Mouse (Mus musculus) limb, embryonic 14.5 days (tissue): ENCODE measurements around the gene Iqcb1. TPM values are rescaled to one million over a fixed set of nuclear protein-coding genes. Genes with fewer than 3 reads are reported as not detected.

Experiments used
- ATAC-seq: fragments of 200-750 bp; cut with Nextera tagmentation; 2 replicates; pipeline ENCODE4 v1.8.0; 2017; ENCODE audit warnings: low read depth, moderate number of reproducible peaks, moderate TSS enrichment; ENCODE audit not compliant: low FRiP score
- DNase-seq: peaks from one replicate; pipeline ENCODE4 v3.0.0-alpha.2; 2015; ENCODE audit warnings: low spot score
- H3K27ac ChIP-seq: fragments of 300-500 bp; sonication (generic); replicated peaks from 2 replicates; pipeline ENCODE4 v1.5.1; 2014; ENCODE audit warnings: low read depth, mild to moderate bottlenecking, low read length, moderate library complexity, mixed read lengths
- H3K27me3 ChIP-seq: fragments of 300-500 bp; sonication (generic); 2 replicates; pipeline ENCODE4 v1.6.1; 2014; ENCODE audit warnings: low read length, mixed read lengths; ENCODE audit not compliant: control insufficient read depth, insufficient read depth
- H3K36me3 ChIP-seq: fragments of 300-500 bp; sonication (generic); 2 replicates; pipeline ENCODE4 v1.6.1; 2014; ENCODE audit warnings: mild to moderate bottlenecking, low read length, moderate library complexity, mixed read lengths; ENCODE audit not compliant: control insufficient read depth, insufficient read depth
- H3K4me1 ChIP-seq: fragments of 300-500 bp; sonication (generic); 2 replicates; pipeline ENCODE4 v1.6.1; 2014; ENCODE audit warnings: antibody characterized with exemption, low read length, mixed read lengths; ENCODE audit not compliant: control insufficient read depth, insufficient read depth
- H3K4me2 ChIP-seq: fragments of 300-500 bp; sonication (generic); replicated peaks from 2 replicates; pipeline ENCODE4 v1.6.1; 2014; ENCODE audit warnings: low read depth, mild to moderate bottlenecking, low read length, moderate library complexity; ENCODE audit not compliant: severe bottlenecking
- H3K4me3 ChIP-seq: fragments of 300-500 bp; sonication (generic); replicated peaks from 2 replicates; pipeline ENCODE4 v1.5.1; 2014; ENCODE audit warnings: low read length
- H3K9ac ChIP-seq: fragments of 300-500 bp; sonication (generic); 2 replicates; pipeline ENCODE4 v1.6.1; 2014; ENCODE audit warnings: mild to moderate bottlenecking, low read depth, low read length, moderate library complexity; ENCODE audit not compliant: severe bottlenecking
- H3K9me3 ChIP-seq: fragments of 300-500 bp; sonication (generic); 2 replicates; pipeline ENCODE4 v1.6.1; 2016; ENCODE audit warnings: low read length; ENCODE audit not compliant: control insufficient read depth
- POLR2A ChIP-seq: fragments of 200-500 bp; IDR thresholded peaks from 2 replicates; pipeline ENCODE4 v1.8.0; 2012; ENCODE audit warnings: inconsistent platforms, mild to moderate bottlenecking, moderate library complexity, borderline replicate concordance; ENCODE audit not compliant: insufficient read depth, insufficient read length; ENCODE audit errors: extremely low read depth
- WGBS: fragments of 180-500 bp; shearing (Covaris S2); extraction: QIAGEN DNeasy Blood & Tissue Kit; methylation state at CpG from one replicate; pipeline ENCODE4 v1.1.7; 2014; 5-methylcytosine and 5-hydroxymethylcytosine counted together
- polyA plus RNA-seq, 2 experiments: library from polyadenylated mRNA; depleted of rRNA in 1 of 2; stranded (reverse) in 1 of 2; unstranded in 1 of 2; fragments of >200 nt; fragmentation: Nextera tagmentation in 1 of 2; extraction: Ambion mirVana in 1 of 2; gene quantifications; 2 replicates each; pipeline versions ENCODE4 v1.2.1 to v1.2.3; 2012 to 2014

The Iqcb1 gene
- 17.5 and 26.7 TPM in 2 replicates for polyA plus RNA-seq (2012; rRNA removed)
- polyA plus RNA-seq (2014; fragmentation: Nextera tagmentation; extraction: Ambion mirVana) = 39.9 and 43.8 TPM in 2 replicates

DNA sequence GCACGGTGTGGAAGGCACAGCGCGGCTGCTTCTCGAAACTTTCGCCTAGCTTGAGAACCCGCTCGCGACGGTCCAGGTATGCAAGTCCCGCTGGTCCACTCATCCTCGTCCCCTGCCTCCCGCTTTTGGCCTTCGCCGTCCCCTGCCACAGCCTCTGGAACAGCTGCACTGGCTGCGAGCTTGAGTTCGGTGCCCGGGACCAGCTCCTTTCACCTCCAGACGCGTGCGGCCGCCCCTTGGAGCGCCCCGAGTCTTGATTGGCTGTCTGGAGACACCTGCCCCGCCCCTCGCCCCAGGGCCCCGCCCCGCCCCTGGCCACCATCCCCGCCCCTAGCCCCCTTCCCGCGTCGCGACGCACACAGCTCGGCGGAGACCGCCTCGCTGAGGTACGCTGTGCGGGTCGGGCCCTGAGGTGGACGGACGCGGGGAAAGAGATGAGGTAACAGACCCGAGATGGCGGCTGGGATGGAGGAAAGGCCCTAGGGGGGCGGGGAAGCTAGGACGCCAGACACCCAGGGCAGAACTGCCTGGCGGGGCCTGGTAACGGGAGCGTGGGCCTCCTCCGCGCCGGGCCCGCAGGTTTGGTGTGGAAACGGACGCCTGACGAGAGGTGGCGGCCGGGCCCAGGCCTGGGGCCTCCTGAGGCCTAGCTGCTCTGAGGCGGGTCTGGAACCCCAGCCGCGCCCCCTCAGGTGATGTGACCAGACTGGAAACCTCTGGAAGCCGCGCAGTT is at the start of gene Iqcb1:
Gene Iqcb1 (plus strand): TSS at position 332 of the 733 bp plus-strand sequence.
- peak; percentile 95; the same call in 1 of the 2 replicates for TF ChIP-seq POLR2A
- peak within 1 kb of the TSS; percentile 90 for H3K9ac ChIP-seq
- peak within 1 kb of the TSS; percentile 74 for H3K27ac ChIP-seq
- WGBS = 0% methylated on average over 57 of the region's 64 CpGs
- no peaks in the 10 kb centered on the region for H3K36me3 ChIP-seq
- peak within 1 kb of the TSS; percentile 69 for H3K4me2 ChIP-seq
- H3K4me3 ChIP-seq = peak within 1 kb of the TSS; percentile 94
- ATAC-seq (peak; percentile 99), DNase-seq (peak; percentile 82)
- 0 out of 2 replicates have a peak, but pooled peaks cover 4% of the 10 kb centered on the region for H3K27me3 ChIP-seq
- H3K9me3 ChIP-seq = no peaks in the 10 kb centered on the region
- peaks cover 5% of the 10 kb centered on the region; the same call in 1 of the 2 replicates for H3K4me1 ChIP-seq

DNA sequence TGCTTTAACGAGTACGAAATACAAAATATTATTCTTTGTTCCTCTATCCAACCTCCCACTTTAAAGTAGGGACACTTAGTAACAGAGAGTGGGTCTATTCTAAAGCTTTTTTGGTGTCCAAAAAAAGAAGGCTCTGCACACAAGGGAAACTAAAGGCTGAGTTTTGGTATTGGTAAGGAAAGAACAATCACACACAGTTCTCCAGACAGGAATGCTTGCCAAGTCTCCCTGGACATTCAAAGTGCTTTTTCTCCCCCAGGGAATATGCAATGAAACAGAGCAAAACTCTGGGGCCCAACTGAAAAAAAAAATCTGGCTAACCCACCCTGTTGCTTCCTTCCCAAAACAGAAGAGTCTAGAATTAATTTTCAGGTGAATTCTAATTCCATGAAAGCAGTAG is 44.0 kb upstream of the Iqcb1 start:
- Histone ChIP-seq H3K9ac (no peak overlapping the region), H3K4me2 (no peak overlapping the region), H3K9me3 (no peaks in the 10 kb centered on the region), H3K27ac (no peak overlapping the region), H3K4me1 (no peaks in the 10 kb centered on the region), H3K36me3 (no peaks in the 10 kb centered on the region), H3K4me3 (no peak overlapping the region), H3K27me3 (no peaks in the 10 kb centered on the region)
- 88% methylated on average over 2 of the region's 2 CpGs for WGBS
- DNase-seq = no peak
- ATAC-seq = no peak
- no peak for TF ChIP-seq POLR2A

DNA sequence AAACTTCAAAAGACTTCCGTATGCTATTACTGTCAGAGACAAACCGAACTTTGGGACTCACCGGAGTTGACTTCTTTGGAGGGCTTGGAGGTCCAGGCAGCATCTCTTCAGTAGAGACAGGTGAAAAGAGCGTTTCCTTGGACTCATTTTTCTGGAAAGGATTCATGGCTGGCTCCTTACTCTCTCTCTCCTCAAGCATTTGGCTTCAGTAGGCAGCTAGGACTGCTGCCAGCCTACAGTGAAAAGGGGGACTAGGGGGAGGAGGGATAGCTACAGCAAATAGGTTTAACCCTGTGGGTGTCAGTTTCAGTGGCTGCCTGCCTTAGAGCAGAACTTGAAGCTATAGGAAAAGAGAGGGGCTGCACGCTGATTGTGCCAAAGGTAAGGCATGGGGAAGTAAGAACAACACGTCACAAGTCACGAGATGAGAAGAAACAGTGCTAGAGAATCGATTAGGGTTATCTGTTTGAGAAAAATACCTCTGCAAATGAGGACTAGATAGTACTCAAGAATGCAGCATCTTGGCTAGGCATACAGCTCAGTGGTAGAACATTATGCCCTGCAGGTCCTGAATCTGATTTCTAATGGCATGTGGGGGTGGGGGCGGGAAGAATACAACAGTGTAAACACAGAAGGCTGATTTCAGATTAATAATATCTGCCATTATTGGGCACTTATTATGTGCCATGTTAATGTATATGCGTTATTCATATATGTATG is 43.4 kb upstream of the Iqcb1 start, which contains the start of gene Slc15a2:
Gene Slc15a2 (minus strand): TSS at position 369 of the 720 bp plus-strand sequence.
- Histone ChIP-seq H3K4me1 (no peaks in the 10 kb centered on the region), H3K9me3 (no peaks in the 10 kb centered on the region), H3K27me3 (no peaks in the 10 kb centered on the region), H3K36me3 (no peaks in the 10 kb centered on the region), H3K9ac (no peak within 1 kb of the TSS), H3K27ac (no peak within 1 kb of the TSS), H3K4me3 (no peak within 1 kb of the TSS), H3K4me2 (no peak within 1 kb of the TSS)
- WGBS = 63% methylated on average over 10 of the region's 10 CpGs
- ATAC-seq = no peak
- peak; percentile 16 for DNase-seq
- TF ChIP-seq POLR2A = no peak

DNA sequence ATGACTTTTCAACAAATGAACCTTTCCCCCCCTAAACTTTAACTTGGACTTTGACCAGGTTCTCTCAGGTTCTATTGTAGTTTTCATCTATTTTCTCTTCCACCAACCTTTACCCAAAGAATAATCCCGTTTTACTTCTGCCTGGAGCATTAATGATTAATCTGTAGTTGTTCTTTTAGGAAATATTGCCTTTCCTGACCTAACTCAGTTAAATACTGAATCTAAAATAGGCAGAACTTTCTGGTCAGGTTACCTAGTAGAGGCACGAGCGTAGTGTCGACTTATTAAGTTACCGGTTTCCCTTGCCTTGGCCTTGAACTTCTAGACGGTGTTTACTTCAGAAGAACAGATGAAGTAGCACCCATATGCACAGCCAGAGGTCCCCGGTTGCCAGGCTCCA is 41.7 kb upstream of the Iqcb1 start:
- TF ChIP-seq POLR2A = no peak
- no peak for DNase-seq
- Histone ChIP-seq H3K27ac (no peak overlapping the region), H3K4me1 (no peaks in the 10 kb centered on the region), H3K36me3 (no peaks in the 10 kb centered on the region), H3K4me3 (no peak overlapping the region), H3K9me3 (no peaks in the 10 kb centered on the region), H3K9ac (no peak overlapping the region), H3K4me2 (no peak overlapping the region), H3K27me3 (no peaks in the 10 kb centered on the region)
- 88% methylated on average over 7 of the region's 7 CpGs for WGBS
- no peak for ATAC-seq

DNA sequence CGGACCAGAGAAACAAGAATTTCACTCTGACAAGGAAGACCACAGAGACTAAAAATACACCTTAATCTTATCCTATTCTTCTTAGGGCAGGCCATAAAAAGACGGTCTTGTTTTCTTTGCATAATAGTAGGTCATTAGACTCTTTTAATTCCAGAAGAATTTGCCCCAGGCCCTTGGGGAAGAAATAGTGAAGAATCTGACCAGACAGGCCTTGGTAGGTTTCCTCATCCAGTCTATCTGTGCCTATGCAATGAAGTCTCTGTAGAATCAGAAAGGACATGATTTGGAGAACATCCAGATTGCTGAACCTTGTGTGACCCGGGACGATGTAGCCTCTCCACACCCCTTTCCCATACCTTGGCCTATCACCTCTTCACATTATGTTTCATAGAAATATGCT is 38.0 kb upstream of the Iqcb1 start:
- 80% methylated on average over 4 of the region's 4 CpGs for WGBS
- no peak overlapping the region for H3K4me3 ChIP-seq
- no peak for TF ChIP-seq POLR2A
- ATAC-seq (no peak), DNase-seq (peak; percentile 11)
- no peak overlapping the region for H3K9ac ChIP-seq
- no peaks in the 10 kb centered on the region for H3K27me3 ChIP-seq
- H3K27ac ChIP-seq = no peak overlapping the region
- no peaks in the 10 kb centered on the region for H3K9me3 ChIP-seq
- no peaks in the 10 kb centered on the region for H3K4me1 ChIP-seq
- no peak overlapping the region for H3K4me2 ChIP-seq
- no peaks in the 10 kb centered on the region for H3K36me3 ChIP-seq
